Mouse (Mus musculus): ENCODE results near the gene Rnf216. TPM values are rescaled to one million over a fixed set of nuclear protein-coding genes. Genes with fewer than 3 reads are reported as not detected.

Rnf216 gene
- polyA plus RNA-seq, 1 experiment from 2014 or later = 37.3 TPM

DNA sequence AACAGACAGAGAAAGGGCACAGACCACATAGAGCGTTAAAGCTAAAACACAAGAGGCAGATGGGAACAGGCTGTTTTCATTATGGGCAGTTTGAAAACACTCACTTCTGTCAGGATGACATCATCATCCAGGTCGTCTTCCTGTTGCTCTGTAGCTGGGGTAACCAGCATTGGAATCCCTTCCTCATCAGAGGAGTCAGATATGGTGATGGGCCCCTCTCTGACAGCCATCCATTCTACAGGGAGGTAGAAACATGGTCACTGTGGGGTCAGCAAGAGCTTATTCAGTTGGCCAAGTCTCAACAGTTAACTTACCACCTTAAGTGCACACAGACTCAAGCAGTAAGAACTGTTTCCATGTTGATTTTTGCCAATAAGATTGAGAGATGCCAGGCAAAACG, 19.9 kb downstream of the Rnf216 start:
- no peak for ATAC-seq (replicated peaks)
- H3K27ac ChIP-seq (replicated peaks) = no peak overlapping the region
- WGBS = 62% methylated on average over 3 of the region's 3 CpGs
- H3K9ac ChIP-seq (replicated peaks) = no peak overlapping the region
- H3K4me2 ChIP-seq (replicated peaks) = no peak overlapping the region
- no peak overlapping the region for H3K4me3 ChIP-seq
- no peaks in the 10 kb centered on the region for H3K4me1 ChIP-seq
- peaks cover 35% of the 10 kb centered on the region for H3K36me3 ChIP-seq
- H3K9me3 ChIP-seq = no peaks in the 10 kb centered on the region
- H3K27me3 ChIP-seq = no peaks in the 10 kb centered on the region

DNA sequence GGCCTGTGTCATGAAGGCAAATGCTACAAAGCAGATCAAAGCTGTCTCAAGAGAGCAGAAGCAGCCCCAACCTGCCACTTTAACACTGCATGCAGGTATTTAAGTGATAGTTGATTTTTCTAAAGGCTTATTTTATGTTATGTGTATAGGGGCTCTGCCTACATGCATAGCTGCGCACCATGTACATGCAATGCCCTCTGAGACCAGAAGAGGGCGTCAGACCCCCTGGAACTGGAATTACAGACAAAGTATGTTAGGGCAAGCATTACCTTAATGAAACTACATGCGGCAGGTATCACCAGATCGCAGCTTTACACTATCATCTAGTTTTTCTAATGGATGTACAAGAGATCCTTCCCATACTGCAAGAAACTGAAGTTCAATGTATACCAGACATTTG, 27.9 kb downstream of the Rnf216 start:
- H3K27me3 ChIP-seq = no peaks in the 10 kb centered on the region
- H3K4me3 ChIP-seq = no peak overlapping the region
- 66% methylated on average over 4 of the region's 4 CpGs for WGBS
- H3K9me3 ChIP-seq = no peaks in the 10 kb centered on the region
- H3K4me2 ChIP-seq (replicated peaks) = no peak overlapping the region
- no peak overlapping the region for H3K9ac ChIP-seq (replicated peaks)
- no peaks in the 10 kb centered on the region for H3K4me1 ChIP-seq
- H3K36me3 ChIP-seq = peaks cover 67% of the 10 kb centered on the region
- ATAC-seq (replicated peaks) = no peak
- H3K27ac ChIP-seq (replicated peaks) = no peak overlapping the region

- no peak for ATAC-seq (replicated peaks)
- WGBS = 97% methylated on average over 1 of the region's 1 CpGs
- Histone ChIP-seq H3K4me3 (no peak overlapping the region), H3K9ac (replicated peaks) (no peak overlapping the region), H3K36me3 (peaks cover 73% of the 10 kb centered on the region), H3K27me3 (no peaks in the 10 kb centered on the region), H3K27ac (replicated peaks) (no peak overlapping the region), H3K4me1 (no peaks in the 10 kb centered on the region), H3K4me2 (replicated peaks) (no peak overlapping the region), H3K9me3 (no peaks in the 10 kb centered on the region)
Measured at GRCm38 (mm10) chr5:143079806-143080205, 33.0 kb downstream of the Rnf216 start.

DNA sequence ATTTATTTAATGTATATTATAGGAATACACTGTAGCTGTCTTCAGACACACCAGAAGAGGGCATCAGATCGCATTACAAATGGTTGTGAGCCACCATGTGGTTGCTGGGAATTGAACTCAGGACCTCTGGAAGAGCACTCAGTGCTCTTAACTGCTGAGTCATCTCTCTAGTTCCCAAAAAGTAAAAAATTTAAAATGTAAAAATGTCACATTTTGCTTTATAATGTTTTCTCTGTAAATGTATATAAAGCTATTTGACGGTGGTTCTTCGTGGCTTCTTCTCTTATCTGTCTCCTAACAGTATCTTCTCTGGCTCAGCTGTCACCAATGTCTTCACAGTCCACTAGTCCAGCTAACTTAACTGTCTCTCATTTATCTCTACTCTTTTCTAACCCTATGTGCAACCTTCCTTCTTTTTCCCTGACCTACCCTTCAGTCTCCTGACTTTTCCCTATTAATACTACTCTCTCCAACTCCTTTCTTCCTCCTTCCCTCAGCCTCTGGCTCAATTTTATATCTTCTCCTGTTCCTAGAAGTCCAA, 36.1 kb downstream of the Rnf216 start:
- Histone ChIP-seq H3K27ac (replicated peaks) (no peak overlapping the region), H3K36me3 (peaks cover 73% of the 10 kb centered on the region), H3K4me3 (no peak overlapping the region), H3K9me3 (no peaks in the 10 kb centered on the region), H3K9ac (replicated peaks) (no peak overlapping the region), H3K4me1 (no peaks in the 10 kb centered on the region), H3K4me2 (replicated peaks) (no peak overlapping the region), H3K27me3 (no peaks in the 10 kb centered on the region)
- ATAC-seq (replicated peaks) = no peak
- WGBS = 97% methylated on average over 3 of the region's 3 CpGs

DNA sequence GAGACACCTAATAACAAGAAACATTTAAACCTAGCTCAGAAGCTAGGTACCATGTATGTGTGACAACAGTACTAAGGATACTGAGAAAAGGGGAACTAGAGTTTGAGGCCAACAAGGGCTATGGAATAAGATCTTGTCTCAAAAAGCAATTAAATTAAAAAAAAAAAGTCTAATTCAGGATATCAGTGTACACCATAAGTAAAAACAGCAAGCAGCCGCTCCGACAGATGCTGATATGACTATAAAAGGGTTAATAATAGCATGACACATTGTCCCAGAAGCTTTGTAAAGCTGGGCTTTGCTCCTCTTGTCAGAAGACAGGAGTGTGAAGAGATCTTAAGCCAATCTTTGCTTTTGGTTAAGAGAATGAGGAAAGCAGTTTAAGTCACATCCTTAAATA, 36.8 kb downstream of the Rnf216 start:
- Histone ChIP-seq H3K36me3 (peaks cover 71% of the 10 kb centered on the region), H3K9ac (replicated peaks) (no peak overlapping the region), H3K9me3 (no peaks in the 10 kb centered on the region), H3K4me3 (no peak overlapping the region), H3K4me2 (replicated peaks) (no peak overlapping the region), H3K27me3 (no peaks in the 10 kb centered on the region), H3K27ac (replicated peaks) (no peak overlapping the region), H3K4me1 (no peaks in the 10 kb centered on the region)
- ATAC-seq (replicated peaks) = no peak
- WGBS = 98% methylated on average over 2 of the region's 2 CpGs

DNA sequence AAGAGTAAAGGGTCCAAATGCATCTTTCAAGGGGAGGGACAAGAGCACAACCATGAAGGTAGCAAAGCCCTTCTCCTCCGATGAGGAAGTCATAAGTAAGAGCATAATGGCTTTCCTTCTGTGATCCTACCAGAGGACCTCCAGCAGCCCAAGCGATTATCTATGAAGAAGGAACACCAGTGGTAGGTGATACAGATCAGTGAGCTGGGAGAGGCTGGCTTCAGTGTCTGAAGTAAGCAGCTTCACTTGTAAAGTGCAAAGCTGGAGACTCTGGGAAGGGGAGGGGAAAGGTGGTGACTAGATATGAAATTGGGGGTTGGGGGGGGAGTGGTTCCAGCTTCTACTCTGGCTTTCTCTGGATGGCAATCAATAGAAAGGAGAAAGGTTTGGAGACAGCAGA, 43.7 kb downstream of the Rnf216 start:
- Histone ChIP-seq H3K9ac (replicated peaks) (no peak overlapping the region), H3K4me3 (no peak overlapping the region), H3K4me2 (replicated peaks) (no peak overlapping the region), H3K9me3 (no peaks in the 10 kb centered on the region), H3K27me3 (no peaks in the 10 kb centered on the region), H3K27ac (replicated peaks) (no peak overlapping the region), H3K36me3 (peaks cover 42% of the 10 kb centered on the region), H3K4me1 (peaks cover 5% of the 10 kb centered on the region; the same call in 1 of the 2 replicates)
- no peak for ATAC-seq (replicated peaks)
- WGBS = 96% methylated on average over 2 of the region's 2 CpGs

- H3K9ac ChIP-seq (replicated peaks) = no peak overlapping the region
- H3K27ac ChIP-seq (replicated peaks) = no peak overlapping the region
- no peaks in the 10 kb centered on the region for H3K27me3 ChIP-seq
- H3K9me3 ChIP-seq = no peaks in the 10 kb centered on the region
- no peak for ATAC-seq (replicated peaks)
- WGBS = 94% methylated on average over 3 of the region's 3 CpGs
- H3K36me3 ChIP-seq = peaks cover 45% of the 10 kb centered on the region
- peaks cover 5% of the 10 kb centered on the region; the same call in 1 of the 2 replicates for H3K4me1 ChIP-seq
- no peak overlapping the region for H3K4me2 ChIP-seq (replicated peaks)
- no peak overlapping the region for H3K4me3 ChIP-seq
Measured at GRCm38 (mm10) chr5:143068382-143068781, 44.4 kb downstream of the Rnf216 start.

DNA sequence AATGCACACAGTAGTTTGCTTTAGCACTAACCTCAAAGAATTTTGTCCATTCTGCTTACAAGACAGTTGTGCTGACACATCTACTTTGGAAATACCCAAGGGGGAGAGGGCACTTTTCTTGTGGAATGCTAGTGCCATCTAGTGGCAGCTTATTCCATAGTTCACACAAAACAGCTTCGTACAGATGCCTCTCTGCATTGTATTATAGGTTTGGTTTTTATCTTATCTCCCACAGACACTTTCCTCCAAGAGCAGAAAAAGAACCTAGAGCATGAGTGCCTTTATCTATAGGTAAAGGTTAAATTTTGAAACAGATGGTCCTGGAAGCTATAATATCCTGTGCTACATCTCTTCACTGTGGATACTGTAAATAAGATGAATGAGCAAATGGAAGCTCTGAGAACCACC, 46.2 kb downstream of the Rnf216 start:
- peaks cover 44% of the 10 kb centered on the region for H3K36me3 ChIP-seq
- 21% methylated on average over 1 of the region's 1 CpGs for WGBS
- H3K9me3 ChIP-seq = no peaks in the 10 kb centered on the region
- H3K9ac ChIP-seq (replicated peaks) = no peak overlapping the region
- 0 out of 2 replicates have a peak, but pooled peaks have one; percentile 29 for ATAC-seq (replicated peaks)
- peaks cover 5% of the 10 kb centered on the region; the same call in 1 of the 2 replicates for H3K4me1 ChIP-seq
- peak overlapping the region; percentile 48; the same call in 1 of the 2 replicates for H3K27ac ChIP-seq (replicated peaks)
- H3K4me2 ChIP-seq (replicated peaks) = no peak overlapping the region
- no peak overlapping the region for H3K4me3 ChIP-seq
- H3K27me3 ChIP-seq = no peaks in the 10 kb centered on the region

DNA sequence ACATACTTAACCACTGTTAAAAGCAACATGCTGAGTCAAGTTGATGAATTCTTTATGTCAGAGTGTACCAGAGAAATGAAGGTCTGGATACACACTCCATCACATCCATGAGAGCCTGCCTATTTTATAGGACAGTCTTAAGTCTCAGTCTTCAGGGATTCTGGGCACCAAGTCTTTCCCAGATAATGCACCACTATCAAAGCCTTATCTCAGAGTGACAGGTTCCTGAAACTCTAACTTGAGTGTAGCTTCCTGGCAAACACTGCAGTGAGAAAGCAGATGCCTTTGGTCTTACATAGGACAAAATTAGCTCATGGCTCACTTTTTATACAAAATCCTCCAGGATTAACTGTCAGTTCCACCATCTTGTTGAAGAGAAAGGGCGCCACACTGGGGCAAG, 46.7 kb downstream of the Rnf216 start:
- WGBS = 100% methylated on average over 1 of the region's 1 CpGs
- Histone ChIP-seq H3K27me3 (no peaks in the 10 kb centered on the region), H3K27ac (replicated peaks) (peak overlapping the region; percentile 48; the same call in 1 of the 2 replicates), H3K4me2 (replicated peaks) (no peak overlapping the region), H3K36me3 (peaks cover 44% of the 10 kb centered on the region), H3K9ac (replicated peaks) (no peak overlapping the region), H3K9me3 (no peaks in the 10 kb centered on the region), H3K4me1 (peaks cover 5% of the 10 kb centered on the region; the same call in 1 of the 2 replicates), H3K4me3 (no peak overlapping the region)
- no peak for ATAC-seq (replicated peaks)

DNA sequence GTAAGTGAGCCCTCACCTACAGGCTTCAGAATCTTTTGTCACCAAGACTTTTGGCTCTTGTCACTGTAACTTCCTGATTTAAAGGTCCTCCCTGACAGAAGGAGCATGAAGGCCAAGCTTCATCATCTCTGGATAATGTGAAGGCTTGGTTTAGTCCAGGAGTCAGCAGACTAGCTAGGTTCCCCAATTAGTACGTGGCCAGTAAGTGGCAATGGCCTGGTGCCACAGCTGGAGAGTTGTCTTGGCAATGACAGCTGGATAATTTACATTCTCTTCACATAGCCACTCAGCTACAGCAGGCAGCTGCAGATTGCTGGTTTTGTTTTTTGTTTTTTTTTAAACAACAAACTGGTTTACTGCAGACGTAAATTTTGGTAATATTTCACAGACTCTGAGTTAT, 47.6 kb downstream of the Rnf216 start:
- H3K9me3 ChIP-seq = no peaks in the 10 kb centered on the region
- H3K4me3 ChIP-seq = no peak overlapping the region
- no peak overlapping the region for H3K9ac ChIP-seq (replicated peaks)
- no peak overlapping the region for H3K4me2 ChIP-seq (replicated peaks)
- peaks cover 5% of the 10 kb centered on the region; the same call in 1 of the 2 replicates for H3K4me1 ChIP-seq
- 67% methylated on average over 2 of the region's 2 CpGs for WGBS
- ATAC-seq (replicated peaks) = no peak
- H3K36me3 ChIP-seq = peaks cover 44% of the 10 kb centered on the region
- peak overlapping the region; percentile 39 for H3K27ac ChIP-seq (replicated peaks)
- H3K27me3 ChIP-seq = no peaks in the 10 kb centered on the region

DNA sequence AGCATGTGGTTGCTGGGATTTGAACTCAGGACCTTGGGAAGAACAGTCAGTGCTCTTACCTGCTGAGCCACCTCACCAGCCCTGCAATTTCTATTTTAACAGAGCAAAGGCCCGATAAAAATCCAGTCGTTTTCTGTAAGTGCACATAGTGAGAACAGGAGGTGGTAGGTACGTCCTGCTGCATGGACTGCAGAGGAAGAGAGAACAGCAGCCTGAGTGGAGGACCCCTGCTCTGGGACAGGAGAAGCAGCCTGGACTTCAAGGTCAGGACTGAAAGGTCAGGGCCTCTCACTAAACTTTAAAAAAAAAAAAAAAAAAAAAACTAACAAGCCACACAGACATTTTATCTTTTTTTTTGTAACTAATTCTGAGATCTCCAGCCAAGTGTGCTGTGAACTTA, 50.5 kb downstream of the Rnf216 start:
- no peak overlapping the region for H3K27ac ChIP-seq (replicated peaks)
- H3K9ac ChIP-seq (replicated peaks) = no peak overlapping the region
- peaks cover 26% of the 10 kb centered on the region for H3K36me3 ChIP-seq
- peaks cover 24% of the 10 kb centered on the region for H3K4me1 ChIP-seq
- no peaks in the 10 kb centered on the region for H3K9me3 ChIP-seq
- 88% methylated on average over 3 of the region's 3 CpGs for WGBS
- H3K4me2 ChIP-seq (replicated peaks) = no peak overlapping the region
- H3K4me3 ChIP-seq = no peak overlapping the region
- H3K27me3 ChIP-seq = no peaks in the 10 kb centered on the region
- ATAC-seq (replicated peaks) = no peak

- peak; percentile 46; the same call in 1 of the 2 replicates for ATAC-seq (replicated peaks)
- Histone ChIP-seq H3K9ac (replicated peaks) (no peak overlapping the region), H3K4me1 (peaks cover 24% of the 10 kb centered on the region), H3K4me3 (no peak overlapping the region), H3K27me3 (no peaks in the 10 kb centered on the region), H3K4me2 (replicated peaks) (no peak overlapping the region), H3K36me3 (peaks cover 23% of the 10 kb centered on the region), H3K9me3 (no peaks in the 10 kb centered on the region), H3K27ac (replicated peaks) (peak overlapping the region; percentile 51; the same call in 1 of the 2 replicates)
- 56% methylated on average over 3 of the region's 3 CpGs for WGBS
Measured at GRCm38 (mm10) chr5:143061511-143061910, 51.3 kb downstream of the Rnf216 start.

Measured in forebrain, embryonic 15.5 days (tissue).